Mouse (Mus musculus): Measurements from ENCODE around the gene Hsdl1.

Hsdl1 gene

GRCm38 (mm10) chr8:119531397-119531796 lies 43.6 kb downstream of the Hsdl1 start:
- no peak for DNase-seq (ENCODE audit: extremely low spot score, low spot score)

GRCm38 (mm10) chr8:119530937-119531336 lies 44.0 kb downstream of the Hsdl1 start:
- DNase-seq (ENCODE audit: extremely low spot score, low spot score): no peak

- DNase-seq (ENCODE audit: extremely low spot score, low spot score): no peak
Observed at GRCm38 (mm10) chr8:119528762-119529161, 46.2 kb downstream of the Hsdl1 start.

- no peak for DNase-seq (ENCODE audit: extremely low spot score, low spot score)
Observed at GRCm38 (mm10) chr8:119520102-119520501, 54.9 kb downstream of the Hsdl1 start.

GRCm38 (mm10) chr8:119516674-119517073 lies 58.3 kb downstream of the Hsdl1 start:
- no peak for DNase-seq (ENCODE audit: extremely low spot score, low spot score)

- DNase-seq (ENCODE audit: extremely low spot score, low spot score): no peak
Observed at GRCm38 (mm10) chr8:119515767-119516166, 59.2 kb downstream of the Hsdl1 start.

GRCm38 (mm10) chr8:119514940-119515339 lies 60.0 kb downstream of the Hsdl1 start:
- no peak for DNase-seq (ENCODE audit: extremely low spot score, low spot score)

GRCm38 (mm10) chr8:119513405-119513804 lies 61.6 kb downstream of the Hsdl1 start:
- DNase-seq (ENCODE audit: extremely low spot score, low spot score): no peak
